Mouse (Mus musculus) lung, embryonic 15.5 days (tissue): ENCODE results near the gene Slc25a14. TPM values are rescaled to one million over a fixed set of nuclear protein-coding genes. Genes with fewer than 3 reads are reported as not detected.

ENCODE experiments used
- ATAC-seq: fragments of 200-750 bp; cut with Nextera tagmentation; 2 replicates; pipeline ENCODE4 v1.8.0; 2017; ENCODE audit warnings: moderate number of reproducible peaks, borderline replicate concordance; ENCODE audit not compliant: low FRiP score, low TSS enrichment; ENCODE audit errors: extremely low read depth
- H3K27ac ChIP-seq: fragments of 300-500 bp; sonication (generic); 2 replicates; pipeline ENCODE4 v1.5.1; 2015; ENCODE audit warnings: moderate library complexity, mild to moderate bottlenecking, inconsistent platforms
- H3K27me3 ChIP-seq: fragments of 300-500 bp; sonication (generic); 2 replicates; pipeline ENCODE4 v1.6.1; 2015; ENCODE audit warnings: inconsistent platforms
- H3K36me3 ChIP-seq: fragments of 300-500 bp; sonication (generic); 2 replicates; pipeline ENCODE4 v1.6.1; 2015; ENCODE audit warnings: inconsistent platforms
- H3K4me1 ChIP-seq: fragments of 300-500 bp; sonication (generic); 2 replicates; pipeline ENCODE4 v1.6.1; 2015; ENCODE audit warnings: inconsistent platforms
- H3K4me2 ChIP-seq: fragments of 300-500 bp; sonication (generic); 2 replicates; pipeline ENCODE4 v1.6.1; 2015; ENCODE audit warnings: inconsistent platforms, mild to moderate bottlenecking, moderate library complexity
- H3K4me3 ChIP-seq: fragments of 300-500 bp; sonication (generic); 2 replicates; pipeline ENCODE4 v1.5.1; 2015; ENCODE audit warnings: mild to moderate bottlenecking, inconsistent platforms
- H3K9ac ChIP-seq: fragments of 300-500 bp; sonication (generic); 2 replicates; pipeline ENCODE4 v1.6.1; 2015; ENCODE audit warnings: inconsistent platforms
- H3K9me3 ChIP-seq: fragments of 300-500 bp; sonication (generic); 2 replicates; pipeline ENCODE4 v1.6.1; 2016; ENCODE audit warnings: inconsistent platforms
- WGBS: fragments of 180-500 bp; shearing (Covaris S2); methylation state at CpG from one replicate; pipeline ENCODE4 v1.1.7; 2015; 5-methylcytosine and 5-hydroxymethylcytosine counted together
- polyA plus RNA-seq: library from polyadenylated mRNA; unstranded; fragments of >200 nt; fragmentation: Nextera tagmentation; extraction: Ambion mirVana; gene quantifications from 2 replicates; pipeline ENCODE4 v1.2.1, GENCODE M21; 2015

Gene Slc25a14
- 14.7 and 15.4 TPM in 2 replicates for polyA plus RNA-seq

- H3K4me2 ChIP-seq = peak within 1 kb of the TSS; percentile 52
- peak within 1 kb of the TSS; percentile 40 for H3K9ac ChIP-seq
- ATAC-seq = peak; percentile 95
- H3K9me3 ChIP-seq = no peaks in the 10 kb centered on the region
- H3K4me3 ChIP-seq = peak within 1 kb of the TSS; percentile 70
- peak within 1 kb of the TSS; percentile 90 for H3K27ac ChIP-seq
- WGBS = 16% methylated on average over 32 of the region's 38 CpGs
- H3K4me1 ChIP-seq = no peaks in the 10 kb centered on the region
- H3K27me3 ChIP-seq = no peaks in the 10 kb centered on the region
- no peaks in the 10 kb centered on the region for H3K36me3 ChIP-seq
Observed at GRCm38 (mm10) chrX:48623379-48624053, at the start of gene Slc25a14. TSS of gene Slc25a14 (plus strand) at chrX:48623413.

DNA sequence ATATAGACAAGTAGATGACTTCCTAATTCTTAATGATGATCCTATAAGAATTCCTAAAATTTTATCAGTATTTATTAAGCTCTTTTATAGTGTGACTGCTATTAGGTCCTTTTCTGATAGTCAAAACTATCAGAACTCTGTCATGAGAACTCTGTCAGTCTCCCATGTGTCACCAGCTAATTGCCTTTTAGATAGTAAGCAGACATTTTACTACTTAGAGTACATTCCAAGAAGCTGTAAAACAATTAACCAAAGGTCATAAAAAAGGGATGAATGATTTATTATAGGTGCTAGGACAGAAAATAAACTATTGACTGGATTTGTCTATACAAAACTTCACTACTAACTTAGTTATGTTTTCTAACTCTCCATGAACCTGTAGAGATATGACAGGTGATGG, 39.9 kb upstream of the Slc25a14 start:
- Histone ChIP-seq H3K4me2 (no peak overlapping the region), H3K36me3 (peaks cover 12% of the 10 kb centered on the region), H3K27ac (no peak overlapping the region), H3K9me3 (no peaks in the 10 kb centered on the region), H3K9ac (no peak overlapping the region), H3K4me3 (no peak overlapping the region), H3K4me1 (no peaks in the 10 kb centered on the region), H3K27me3 (no peaks in the 10 kb centered on the region)
- ATAC-seq = no peak

DNA sequence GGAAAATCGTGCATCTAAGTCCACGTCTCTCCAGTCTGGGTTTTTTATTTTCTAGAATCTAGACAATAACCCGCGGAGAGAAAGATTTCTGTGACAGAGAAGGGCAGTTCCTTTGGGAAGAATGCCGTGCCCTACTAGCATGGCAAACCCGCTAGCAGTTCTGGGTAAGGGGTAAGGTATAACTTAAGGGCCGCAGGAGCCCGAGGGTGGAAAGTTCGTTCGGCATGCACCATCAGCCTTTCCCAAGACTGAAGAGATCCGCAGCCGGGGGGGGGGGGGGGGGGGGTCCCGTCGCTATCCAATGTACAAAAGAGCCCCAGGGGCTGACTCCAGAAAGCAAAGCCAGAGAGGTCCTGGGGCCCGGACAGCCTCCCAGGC, 29.5 kb upstream of the Slc25a14 start:
- peak; percentile 58 for ATAC-seq

GRCm38 (mm10) chrX:48594099-48594760, 29.0 kb upstream of the Slc25a14 start, which contains the start of gene Zfp280c:
TSS of gene Zfp280c (minus strand) at chrX:48594504.
- H3K36me3 ChIP-seq = 0 out of 2 replicates have a peak, but pooled peaks cover 4% of the 10 kb centered on the region
- H3K4me1 ChIP-seq = no peaks in the 10 kb centered on the region
- WGBS = 15% methylated on average over 43 of the region's 45 CpGs
- H3K27me3 ChIP-seq = no peaks in the 10 kb centered on the region
- peak; percentile 95 for ATAC-seq
- H3K4me2 ChIP-seq = peak within 1 kb of the TSS; percentile 59
- peak within 1 kb of the TSS; percentile 60 for H3K9ac ChIP-seq
- no peaks in the 10 kb centered on the region for H3K9me3 ChIP-seq
- peak within 1 kb of the TSS; percentile 65 for H3K4me3 ChIP-seq
- peak within 1 kb of the TSS; percentile 69 for H3K27ac ChIP-seq

More for the DNA sequence above, 29.5 kb upstream of the Slc25a14 start:
- Histone ChIP-seq H3K9me3 (no peaks in the 10 kb centered on the region), H3K4me3 (peak overlapping the region; percentile 65), H3K4me2 (peak overlapping the region; percentile 59), H3K27ac (peak overlapping the region; percentile 69), H3K4me1 (no peaks in the 10 kb centered on the region), H3K9ac (peak overlapping the region; percentile 60), H3K27me3 (no peaks in the 10 kb centered on the region), H3K36me3 (0 out of 2 replicates have a peak, but pooled peaks cover 4% of the 10 kb centered on the region)
- 23% methylated on average over 11 of the region's 15 CpGs for WGBS

DNA sequence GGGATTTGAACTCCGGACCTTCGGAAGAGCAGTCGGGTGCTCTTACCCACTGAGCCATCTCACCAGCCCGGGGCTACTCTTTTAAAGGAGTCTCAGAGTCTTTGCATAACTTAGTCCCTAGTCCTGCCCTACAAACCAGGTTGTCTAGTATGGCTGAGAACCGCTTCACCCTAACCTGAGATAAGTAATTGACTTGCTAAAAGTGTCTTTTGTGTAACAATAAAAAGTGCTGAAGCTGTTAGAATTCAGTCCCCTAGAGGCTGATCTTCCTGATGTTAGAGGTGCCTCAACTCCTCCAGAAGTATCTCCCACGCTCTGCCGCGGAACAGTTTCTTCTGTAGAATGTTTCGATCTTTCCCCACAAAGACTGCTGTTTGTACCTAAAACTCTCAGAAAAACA, 27.2 kb upstream of the Slc25a14 start:
- Histone ChIP-seq H3K4me2 (no peak overlapping the region), H3K9ac (no peak overlapping the region), H3K27ac (no peak overlapping the region), H3K4me3 (no peak overlapping the region), H3K4me1 (no peaks in the 10 kb centered on the region), H3K27me3 (no peaks in the 10 kb centered on the region), H3K36me3 (no peaks in the 10 kb centered on the region), H3K9me3 (no peaks in the 10 kb centered on the region)
- no peak for ATAC-seq
- WGBS = 80% methylated on average over 9 of the region's 9 CpGs

GRCm38 (mm10) chrX:48596906-48597305, 26.3 kb upstream of the Slc25a14 start:
- 74% methylated on average over 5 of the region's 5 CpGs for WGBS
- no peaks in the 10 kb centered on the region for H3K27me3 ChIP-seq
- ATAC-seq = no peak
- H3K4me1 ChIP-seq = no peaks in the 10 kb centered on the region
- H3K9ac ChIP-seq = no peak overlapping the region
- H3K27ac ChIP-seq = no peak overlapping the region
- no peak overlapping the region for H3K4me2 ChIP-seq
- no peaks in the 10 kb centered on the region for H3K9me3 ChIP-seq
- H3K36me3 ChIP-seq = no peaks in the 10 kb centered on the region
- H3K4me3 ChIP-seq = no peak overlapping the region

GRCm38 (mm10) chrX:48604872-48605271, 18.3 kb upstream of the Slc25a14 start:
- Histone ChIP-seq H3K9me3 (no peaks in the 10 kb centered on the region), H3K4me1 (no peaks in the 10 kb centered on the region), H3K4me2 (no peak overlapping the region), H3K4me3 (no peak overlapping the region), H3K27ac (no peak overlapping the region), H3K27me3 (no peaks in the 10 kb centered on the region), H3K9ac (no peak overlapping the region), H3K36me3 (no peaks in the 10 kb centered on the region)
- WGBS = 34% methylated on average over 2 of the region's 2 CpGs
- no peak for ATAC-seq

GRCm38 (mm10) chrX:48623049-48623378, 199 bp upstream of the Slc25a14 start:
- peak overlapping the region; percentile 52 for H3K4me2 ChIP-seq
- 20% methylated on average over 4 of the region's 4 CpGs for WGBS
- H3K9me3 ChIP-seq = no peaks in the 10 kb centered on the region
- no peaks in the 10 kb centered on the region for H3K4me1 ChIP-seq
- H3K36me3 ChIP-seq = no peaks in the 10 kb centered on the region
- peak; percentile 24; the same call in 1 of the 2 replicates for ATAC-seq
- H3K27ac ChIP-seq = peak overlapping the region; percentile 90
- H3K9ac ChIP-seq = peak overlapping the region; percentile 40
- H3K4me3 ChIP-seq = peak overlapping the region; percentile 70
- H3K27me3 ChIP-seq = no peaks in the 10 kb centered on the region

DNA sequence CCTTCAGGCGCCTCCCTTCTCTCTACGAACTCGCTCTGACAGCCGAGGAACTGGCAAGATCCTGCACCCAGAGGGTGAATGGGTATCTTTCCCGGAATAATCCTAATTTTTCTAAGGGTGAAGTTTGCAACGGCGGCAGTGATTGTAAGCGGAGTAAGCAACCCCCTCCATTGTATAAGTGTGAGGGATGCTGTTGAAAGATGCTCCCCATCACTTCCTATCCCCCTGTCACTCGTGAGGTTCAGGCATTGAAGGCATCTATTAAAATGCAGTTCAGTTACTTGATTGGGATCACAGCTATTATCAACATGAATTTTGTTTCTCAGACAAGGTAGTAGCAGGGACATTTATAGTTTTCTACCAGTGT, 824 bp downstream of the Slc25a14 start:
- Histone ChIP-seq H3K9me3 (no peaks in the 10 kb centered on the region), H3K9ac (peak overlapping the region; percentile 40), H3K27ac (peak overlapping the region; percentile 90), H3K36me3 (no peaks in the 10 kb centered on the region), H3K27me3 (no peaks in the 10 kb centered on the region), H3K4me2 (peak overlapping the region; percentile 52), H3K4me3 (peak overlapping the region; percentile 70), H3K4me1 (no peaks in the 10 kb centered on the region)
- ATAC-seq = no peak; the same call in 1 of the 2 replicates
- 13% methylated on average over 9 of the region's 9 CpGs for WGBS

- no peak for ATAC-seq
- Histone ChIP-seq H3K27ac (no peak overlapping the region), H3K4me3 (no peak overlapping the region), H3K9me3 (no peaks in the 10 kb centered on the region), H3K4me2 (no peak overlapping the region), H3K9ac (no peak overlapping the region), H3K4me1 (no peaks in the 10 kb centered on the region), H3K27me3 (no peaks in the 10 kb centered on the region), H3K36me3 (no peaks in the 10 kb centered on the region)
- 58% methylated on average over 2 of the region's 2 CpGs for WGBS
Observed at GRCm38 (mm10) chrX:48637032-48637431, 13.8 kb downstream of the Slc25a14 start.

- no peak overlapping the region for H3K27ac ChIP-seq
- no peak overlapping the region for H3K4me3 ChIP-seq
- H3K4me2 ChIP-seq = no peak overlapping the region
- H3K27me3 ChIP-seq = no peaks in the 10 kb centered on the region
- no peak for ATAC-seq
- no peak overlapping the region for H3K9ac ChIP-seq
- WGBS = 93% methylated on average over 2 of the region's 2 CpGs
- H3K9me3 ChIP-seq = no peaks in the 10 kb centered on the region
- no peaks in the 10 kb centered on the region for H3K36me3 ChIP-seq
- H3K4me1 ChIP-seq = no peaks in the 10 kb centered on the region
Observed at GRCm38 (mm10) chrX:48644122-48644521, 20.9 kb downstream of the Slc25a14 start.

GRCm38 (mm10) chrX:48666807-48667206, 43.6 kb downstream of the Slc25a14 start:
- no peaks in the 10 kb centered on the region for H3K36me3 ChIP-seq
- no peak for ATAC-seq
- no peaks in the 10 kb centered on the region for H3K27me3 ChIP-seq
- H3K27ac ChIP-seq = no peak overlapping the region
- H3K4me3 ChIP-seq = no peak overlapping the region
- no peak overlapping the region for H3K4me2 ChIP-seq
- 43% methylated on average over 6 of the region's 6 CpGs for WGBS
- H3K4me1 ChIP-seq = no peaks in the 10 kb centered on the region
- no peak overlapping the region for H3K9ac ChIP-seq
- no peaks in the 10 kb centered on the region for H3K9me3 ChIP-seq
